Mouse (Mus musculus) heart, adult 9 months (tissue): ENCODE data around the gene Rarg.
A peak's percentile ranks its signal among the peaks of the same experiment; 100 is the strongest.

ENCODE experiments used
- DNase-seq, 2 experiments: peaks; one replicate each; pipeline ENCODE4 v3.0.0; 2022; ENCODE audit warnings: low spot score in 2 of 2

Rarg gene

DNA sequence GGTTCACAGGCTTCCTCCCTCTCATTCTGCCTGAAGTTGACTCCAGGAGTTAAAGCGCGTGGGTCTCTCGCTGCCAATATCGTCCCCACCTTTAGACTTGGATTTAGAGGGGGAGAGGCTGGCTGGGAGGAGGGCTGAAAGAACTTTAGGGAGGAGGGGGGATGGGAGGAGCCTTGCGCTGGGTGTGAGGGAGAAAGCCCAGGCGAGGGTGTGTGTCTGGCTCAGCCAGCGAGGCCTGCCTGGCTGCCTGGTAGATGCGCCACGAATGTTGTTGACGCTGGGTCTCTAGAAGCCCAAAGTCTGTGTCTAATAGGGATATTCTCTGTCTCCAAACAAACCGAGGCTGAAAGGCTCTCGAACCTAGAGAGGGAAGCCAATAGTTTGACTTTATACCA lies 756 bp upstream of the Rarg start:
- DNase-seq: peak in 1 of 2 experiments; percentile 77

- DNase-seq: no peak
Measured at GRCm38 (mm10) chr15:102256431-102257201, 701 bp downstream of the Rarg start.

- DNase-seq: no peak
Measured at GRCm38 (mm10) chr15:102255547-102256255, 1.6 kb downstream of the Rarg start.

DNA sequence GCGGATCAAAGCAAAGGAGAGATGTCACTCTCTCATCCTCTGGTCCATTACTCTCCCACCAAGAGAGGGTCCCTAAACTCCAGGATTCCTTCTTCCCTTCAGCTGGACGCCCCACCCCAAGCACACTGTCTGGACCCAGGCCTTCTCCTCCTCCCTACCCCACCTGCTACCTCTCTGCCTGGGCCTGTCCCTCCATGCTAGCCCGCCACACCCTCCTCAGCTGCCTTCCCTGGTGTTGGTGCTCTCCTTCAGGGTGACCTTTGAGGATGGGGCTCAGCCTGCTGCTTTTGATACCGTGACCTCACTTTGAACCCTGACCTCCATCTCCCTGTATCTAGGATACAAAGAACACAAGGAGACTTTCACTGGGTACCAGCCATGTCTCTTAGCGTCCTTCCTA lies 6.8 kb downstream of the Rarg start:
- no peak for DNase-seq

- no peak for DNase-seq
Measured at GRCm38 (mm10) chr15:102249967-102250366, 7.3 kb downstream of the Rarg start.

GRCm38 (mm10) chr15:102249251-102249691 lies 8.0 kb downstream of the Rarg start:
- no peak for DNase-seq

DNA sequence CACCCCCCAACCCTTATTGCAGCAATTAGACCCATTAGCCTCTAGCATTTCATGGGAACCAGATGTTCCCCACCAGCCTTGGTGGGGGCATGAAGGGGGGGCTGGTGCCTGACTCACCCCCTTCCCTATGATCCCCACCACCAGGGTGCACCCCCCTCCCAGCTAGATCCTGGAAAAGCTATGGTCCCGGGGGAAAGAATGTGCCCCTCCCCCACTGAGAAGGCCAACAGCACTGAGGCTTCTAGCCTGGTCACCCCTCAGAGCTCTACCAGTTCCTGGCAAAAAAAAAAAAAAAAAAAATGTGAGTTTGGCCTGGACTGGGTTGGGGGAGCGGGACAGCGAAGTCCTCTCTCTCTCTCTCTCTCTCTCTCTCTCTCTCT lies 8.5 kb downstream of the Rarg start:
- no peak for DNase-seq

DNA sequence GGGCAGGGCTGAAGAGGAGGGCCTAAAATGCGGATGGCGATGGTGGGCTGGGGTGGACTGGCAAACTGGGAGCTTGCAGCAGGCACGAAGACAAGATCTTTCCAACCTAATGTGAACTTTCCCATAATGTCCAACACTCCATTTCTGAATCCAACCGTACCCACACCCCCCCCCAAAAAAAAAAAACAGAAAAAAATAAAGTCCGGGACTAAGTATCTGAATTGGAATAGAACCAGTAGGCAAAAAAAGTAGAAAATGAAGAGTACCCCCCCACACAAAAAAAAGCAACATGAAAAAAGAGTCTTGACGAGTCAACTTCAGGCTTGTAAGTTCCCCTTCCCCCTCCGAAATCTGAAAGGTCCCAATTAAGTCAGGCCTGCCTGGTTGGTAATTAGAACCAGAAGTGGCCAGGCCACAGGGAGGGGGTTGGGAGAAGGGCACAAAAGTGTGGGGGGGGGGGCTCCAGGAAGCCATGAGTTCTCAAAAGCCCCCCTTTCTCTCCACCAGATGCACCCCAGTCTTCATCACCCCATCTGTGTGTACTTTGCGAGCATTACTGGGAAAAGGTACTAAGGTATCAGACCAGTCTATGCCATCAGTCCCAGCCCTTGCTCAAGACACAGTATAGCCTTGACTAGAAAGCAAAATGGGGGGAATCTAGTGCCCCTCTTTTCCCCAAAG lies 9.0 kb downstream of the Rarg start:
- no peak for DNase-seq

DNA sequence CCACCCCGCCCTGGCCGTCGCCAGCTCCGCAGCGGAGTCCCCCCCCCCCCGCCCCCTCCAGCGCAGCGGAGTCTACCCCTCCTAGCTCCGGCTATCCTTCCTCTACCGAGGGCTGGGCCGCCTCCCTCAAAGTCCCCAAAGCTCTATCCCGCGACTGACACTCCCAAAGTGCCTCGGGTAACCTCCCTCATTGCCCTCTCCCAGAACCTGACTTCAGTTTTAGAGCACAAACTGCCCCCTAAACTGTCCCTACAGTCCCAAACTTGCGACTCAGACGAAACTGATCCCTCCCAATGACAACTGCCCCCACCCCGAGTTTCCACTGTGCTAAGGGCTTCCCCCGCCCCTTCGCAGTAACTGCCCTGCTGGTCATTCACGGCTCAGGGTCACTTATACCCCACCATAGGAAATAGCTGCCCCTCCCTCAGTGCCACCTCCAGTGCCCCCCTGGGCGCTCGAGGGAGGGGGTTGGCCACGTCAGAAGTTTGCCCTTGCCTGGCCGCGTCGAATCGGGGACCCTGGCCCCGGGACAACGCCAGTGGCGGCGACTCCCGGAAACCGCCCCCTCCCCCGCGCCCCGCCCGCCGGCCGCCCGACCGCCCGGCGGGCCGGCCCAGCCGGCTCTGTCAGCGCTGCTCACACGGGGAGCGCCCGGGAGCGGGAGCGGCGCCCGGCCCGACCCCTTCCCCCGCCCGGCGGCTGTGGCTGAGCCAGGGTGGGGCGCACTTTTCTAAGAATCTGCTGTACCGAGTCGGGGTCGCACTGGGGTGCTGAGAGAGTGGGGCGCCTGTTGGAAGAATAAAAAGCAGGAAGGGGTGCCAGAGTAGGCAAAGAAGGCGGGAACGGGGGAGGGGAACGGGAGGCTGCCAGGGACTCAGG lies 9.8 kb downstream of the Rarg start:
- peak; percentile 87 to 88 for DNase-seq

- peak; percentile 98 for DNase-seq
Measured at GRCm38 (mm10) chr15:102246866-102247251, 10.5 kb downstream of the Rarg start.

DNA sequence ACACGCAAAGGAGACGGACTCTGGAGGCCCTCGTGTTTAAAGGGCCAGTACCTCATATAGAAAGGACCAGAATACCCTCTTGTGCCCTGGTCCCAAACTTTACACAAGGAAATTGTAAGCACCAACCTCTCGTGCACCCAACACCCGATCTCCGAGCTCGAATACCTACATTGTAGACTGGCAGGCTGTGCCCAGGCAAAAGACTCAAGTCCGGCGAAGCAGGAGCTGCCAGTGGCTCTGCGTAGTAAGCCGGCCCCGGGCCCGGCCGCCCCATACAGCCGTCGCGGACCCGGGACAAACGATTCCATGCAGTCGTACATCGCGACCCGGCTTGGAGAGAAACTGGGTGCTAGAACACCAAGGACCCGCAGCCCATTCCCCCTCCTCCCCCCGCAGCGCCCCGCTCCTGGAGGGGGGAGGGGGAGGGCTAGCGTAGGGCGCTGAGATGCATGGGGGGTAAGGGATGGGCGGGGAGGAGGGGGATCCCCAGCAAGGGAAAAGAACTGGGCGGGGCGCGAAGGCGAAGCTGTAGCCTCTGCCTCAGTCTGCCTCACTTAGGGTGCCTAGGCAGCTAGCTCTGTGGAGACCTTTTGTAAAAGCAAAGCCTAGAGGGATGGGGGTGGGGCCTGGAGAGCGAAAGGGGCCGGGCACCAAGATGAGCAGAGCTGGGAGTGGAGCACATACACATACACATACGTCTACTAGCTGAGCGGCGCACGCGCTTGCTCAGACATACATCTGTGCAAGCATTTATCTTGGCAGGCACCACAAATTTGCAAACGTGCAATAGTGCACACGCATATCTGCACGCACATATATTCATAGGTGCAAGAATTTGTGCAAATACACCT lies 11.2 kb downstream of the Rarg start:
- DNase-seq: peak; percentile 85 to 88

DNA sequence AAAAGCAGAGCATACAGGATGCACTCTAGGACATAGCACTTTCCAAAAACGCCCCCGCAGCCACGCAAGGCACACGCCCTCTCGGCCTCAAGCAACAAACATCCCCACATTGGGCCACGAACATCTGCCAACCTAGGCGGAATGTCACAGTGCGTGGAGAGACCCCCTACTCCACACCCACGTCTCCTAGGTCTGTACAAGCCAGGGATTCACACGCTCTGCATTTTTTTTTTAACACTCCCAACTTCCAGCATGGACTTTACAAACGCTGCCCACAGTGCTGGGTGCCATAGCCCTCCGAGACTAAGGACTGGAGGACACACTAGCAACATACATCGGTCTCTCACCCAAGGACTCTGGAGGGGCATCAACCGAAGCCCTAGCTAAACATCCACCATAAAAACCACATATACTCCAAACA lies 11.8 kb downstream of the Rarg start:
- DNase-seq: no peak

DNA sequence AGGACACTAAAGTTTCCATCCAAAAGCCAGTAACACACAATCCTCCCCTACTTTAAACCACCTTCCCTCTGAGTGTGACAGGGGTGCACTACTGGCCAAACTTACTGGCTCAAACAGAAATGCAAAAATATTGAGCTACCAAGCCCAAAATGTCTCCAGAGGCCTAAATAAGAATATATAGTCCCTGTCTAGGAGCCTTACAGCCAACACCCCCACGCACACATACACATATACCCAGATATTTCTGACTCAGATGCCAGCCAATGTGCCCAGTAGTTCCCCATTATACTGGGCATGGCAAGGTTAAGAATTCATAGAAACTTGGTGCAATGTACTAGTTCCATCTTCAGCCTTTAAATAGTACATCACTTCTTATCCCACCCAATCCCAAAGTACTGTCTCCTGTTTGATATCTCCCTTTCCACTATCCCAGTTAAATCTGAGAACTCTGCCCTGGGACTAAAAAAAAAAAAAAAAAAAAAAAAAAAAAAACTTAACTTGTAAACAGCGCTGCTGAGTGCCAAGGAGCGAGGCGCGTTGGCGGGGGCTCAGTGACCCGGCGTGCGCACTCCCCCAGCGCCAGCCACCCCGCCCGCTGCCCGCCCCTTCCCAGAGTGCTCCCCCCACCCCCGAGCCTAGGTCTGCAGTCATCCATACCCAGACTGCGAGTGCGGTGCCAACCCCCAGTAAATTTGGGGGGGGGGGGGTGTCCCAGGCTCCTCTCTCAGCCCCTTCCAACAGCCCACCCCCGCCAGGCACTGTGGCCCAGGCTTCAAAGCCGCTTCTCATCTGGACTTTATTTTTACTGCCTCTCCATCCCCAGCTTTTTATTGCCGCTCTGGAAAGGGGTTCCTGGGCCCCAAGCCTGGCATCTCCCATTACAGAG lies 12.8 kb downstream of the Rarg start:
- DNase-seq: no peak

- DNase-seq: peak; percentile 73 to 81
Measured at GRCm38 (mm10) chr15:102243229-102244190, 13.8 kb downstream of the Rarg start.

DNA sequence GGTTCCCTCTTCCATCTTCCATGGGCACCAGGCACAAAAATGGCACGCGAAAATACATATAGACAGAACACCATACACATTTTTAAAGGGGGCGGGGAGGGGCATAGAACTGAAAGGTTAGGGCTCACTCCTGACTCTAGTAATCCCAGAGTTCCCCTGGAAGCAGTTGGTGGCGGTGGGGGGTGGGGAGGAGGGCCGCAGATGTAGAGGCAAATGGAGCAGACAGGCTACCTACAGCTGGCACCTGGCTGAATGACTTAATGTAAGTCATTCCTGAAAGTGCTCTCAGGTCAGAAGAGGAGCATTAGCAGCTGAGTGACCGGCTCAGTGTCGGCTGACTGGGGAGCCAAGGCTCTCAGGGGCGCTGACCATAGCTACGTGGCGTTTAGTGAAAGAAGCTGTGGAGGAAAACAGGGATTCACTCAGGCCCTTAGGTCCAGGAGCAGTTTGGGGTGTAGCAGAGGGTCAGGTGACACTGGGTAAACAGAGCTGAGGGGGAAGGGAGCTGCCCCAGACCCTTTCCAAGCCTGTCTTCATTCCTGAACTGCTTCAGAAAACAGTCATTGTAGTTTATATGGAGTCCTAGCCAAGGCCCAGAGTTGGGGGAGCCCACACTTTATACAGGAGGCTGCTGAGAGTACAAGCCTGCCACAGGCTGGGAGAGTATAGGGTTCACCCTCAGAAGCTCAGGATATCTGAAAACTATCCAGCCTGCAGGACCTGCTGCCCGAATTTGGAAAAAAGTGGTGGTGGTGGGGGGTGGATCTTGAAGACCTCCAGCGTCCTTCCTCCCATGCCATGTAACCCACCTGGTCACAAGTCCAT lies 14.7 kb downstream of the Rarg start:
- DNase-seq: no peak

GRCm38 (mm10) chr15:102240607-102241006 lies 16.7 kb downstream of the Rarg start:
- peak; percentile 60 to 79 for DNase-seq

- no peak for DNase-seq
Measured at GRCm38 (mm10) chr15:102239851-102240250, 17.5 kb downstream of the Rarg start.

GRCm38 (mm10) chr15:102239260-102239590 lies 18.1 kb downstream of the Rarg start:
- peak; percentile 73 to 76 for DNase-seq
